Mouse (Mus musculus): ENCODE results near the gene Stac3. TPM values are rescaled to one million over a fixed set of nuclear protein-coding genes. Genes with fewer than 3 reads are reported as not detected.

The Stac3 gene
- polyA plus RNA-seq, 1 experiment from 2014 or later = 0.39 TPM

DNA sequence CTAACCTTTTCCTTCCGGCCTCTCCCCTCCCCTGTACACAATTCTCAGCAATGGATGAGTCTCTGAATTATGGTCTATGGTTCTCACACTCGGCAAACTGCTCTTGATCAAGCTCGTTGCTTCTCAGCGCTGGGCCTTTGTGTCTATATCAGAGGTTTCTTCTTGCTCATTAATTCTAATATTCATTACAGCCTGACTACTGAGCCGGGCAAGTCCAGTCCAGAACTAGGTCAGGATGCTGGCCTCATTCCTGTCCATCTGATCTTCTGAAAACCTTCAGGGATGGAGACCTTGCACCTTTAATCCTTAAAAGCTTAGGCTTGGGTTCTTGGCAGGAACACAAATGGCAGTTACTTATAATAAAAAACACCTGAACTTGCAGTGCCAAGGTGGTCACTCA is 2.0 kb upstream of the Stac3 start:
- ATAC-seq (ENCODE audit: low FRiP score, low TSS enrichment) = no peak

DNA sequence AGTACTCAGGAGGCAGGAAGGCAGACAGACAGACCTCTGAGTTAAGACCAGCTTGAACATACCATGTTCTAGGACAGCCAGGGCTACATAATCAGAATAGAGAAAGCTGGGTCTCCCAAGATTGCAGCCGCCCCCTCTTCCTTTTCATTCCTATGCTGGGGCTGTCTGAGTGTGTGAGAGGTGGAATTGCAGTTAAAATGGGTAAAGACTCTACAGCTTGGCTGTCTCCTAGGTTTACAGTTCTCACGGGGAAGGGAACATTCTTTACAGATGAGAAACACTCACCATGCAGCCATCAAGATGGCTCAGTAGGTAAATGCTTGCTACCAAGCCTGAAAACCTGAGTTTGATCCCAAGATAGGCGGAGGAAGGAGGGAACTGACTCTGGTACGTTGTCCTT is 1.4 kb upstream of the Stac3 start:
- H3K9me3 ChIP-seq (ENCODE audit: control insufficient read depth, low read length) = no peaks in the 10 kb centered on the region
- H3K27me3 ChIP-seq (ENCODE audit: control insufficient read depth, insufficient read depth, low read length) = no peaks in the 10 kb centered on the region
- ATAC-seq (ENCODE audit: low FRiP score, low TSS enrichment) = no peak
- H3K36me3 ChIP-seq (ENCODE audit: control insufficient read depth, insufficient read depth, low read length) = peaks cover 47% of the 10 kb centered on the region
- no peak overlapping the region for H3K4me2 ChIP-seq (replicated peaks; ENCODE audit: low read depth, low read length)
- 81% methylated on average over 4 of the region's 4 CpGs for WGBS
- no peak overlapping the region for H3K9ac ChIP-seq (ENCODE audit: low read depth, low read length)
- H3K4me3 ChIP-seq (ENCODE audit: low read length) = no peak overlapping the region
- H3K27ac ChIP-seq (ENCODE audit: low read depth, low read length) = no peak overlapping the region
- H3K4me1 ChIP-seq (ENCODE audit: control insufficient read depth, insufficient read depth, low read length) = no peaks in the 10 kb centered on the region

More for the DNA sequence above, 2.0 kb upstream of the Stac3 start:
- H3K27me3 ChIP-seq (ENCODE audit: control insufficient read depth, insufficient read depth, low read length) = no peaks in the 10 kb centered on the region
- WGBS = 35% methylated on average over 5 of the region's 5 CpGs
- H3K4me2 ChIP-seq (replicated peaks; ENCODE audit: low read depth, low read length) = no peak overlapping the region
- H3K36me3 ChIP-seq (ENCODE audit: control insufficient read depth, insufficient read depth, low read length) = peaks cover 52% of the 10 kb centered on the region
- H3K9me3 ChIP-seq (ENCODE audit: control insufficient read depth, low read length) = no peaks in the 10 kb centered on the region
- no peak overlapping the region for H3K9ac ChIP-seq (ENCODE audit: low read depth, low read length)
- H3K27ac ChIP-seq (ENCODE audit: low read depth, low read length) = no peak overlapping the region
- H3K4me1 ChIP-seq (ENCODE audit: control insufficient read depth, insufficient read depth, low read length) = no peaks in the 10 kb centered on the region
- no peak overlapping the region for H3K4me3 ChIP-seq (ENCODE audit: low read length)

DNA sequence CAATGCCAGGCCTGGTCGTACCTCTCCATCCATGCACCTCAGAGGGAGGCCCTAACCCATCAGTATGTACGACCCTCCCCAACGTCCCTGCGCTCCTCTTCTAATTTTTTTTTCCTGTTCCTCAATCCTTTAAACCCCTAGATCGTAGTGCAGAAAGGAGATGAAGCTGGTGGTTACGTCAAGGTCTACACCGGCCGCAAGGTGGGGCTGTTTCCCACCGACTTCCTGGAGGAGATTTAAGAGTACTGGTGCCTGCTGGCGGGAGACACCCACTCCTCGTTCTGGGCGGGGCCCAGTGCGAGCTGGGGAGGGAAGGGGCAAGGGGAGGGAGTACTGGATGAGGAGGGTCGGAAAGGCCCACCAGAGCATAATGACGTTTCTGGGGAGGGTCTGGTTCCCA is 6.8 kb downstream of the Stac3 start:
- peak overlapping the region; percentile 58 for H3K4me2 ChIP-seq (replicated peaks; ENCODE audit: low read depth, low read length)
- WGBS = 2% methylated on average over 15 of the region's 15 CpGs
- no peak overlapping the region for H3K27ac ChIP-seq (ENCODE audit: low read depth, low read length)
- peak; percentile 2; the same call in 1 of the 2 replicates for ATAC-seq (ENCODE audit: low FRiP score, low TSS enrichment)
- H3K4me3 ChIP-seq (ENCODE audit: low read length) = no peak overlapping the region; the same call in 1 of the 2 replicates
- H3K27me3 ChIP-seq (ENCODE audit: control insufficient read depth, insufficient read depth, low read length) = peaks cover 42% of the 10 kb centered on the region
- no peak overlapping the region for H3K9ac ChIP-seq (ENCODE audit: low read depth, low read length)
- no peaks in the 10 kb centered on the region; the same call in 1 of the 2 replicates for H3K36me3 ChIP-seq (ENCODE audit: control insufficient read depth, insufficient read depth, low read length)
- peaks cover 30% of the 10 kb centered on the region for H3K4me1 ChIP-seq (ENCODE audit: control insufficient read depth, insufficient read depth, low read length)
- H3K9me3 ChIP-seq (ENCODE audit: control insufficient read depth, low read length) = no peaks in the 10 kb centered on the region

DNA sequence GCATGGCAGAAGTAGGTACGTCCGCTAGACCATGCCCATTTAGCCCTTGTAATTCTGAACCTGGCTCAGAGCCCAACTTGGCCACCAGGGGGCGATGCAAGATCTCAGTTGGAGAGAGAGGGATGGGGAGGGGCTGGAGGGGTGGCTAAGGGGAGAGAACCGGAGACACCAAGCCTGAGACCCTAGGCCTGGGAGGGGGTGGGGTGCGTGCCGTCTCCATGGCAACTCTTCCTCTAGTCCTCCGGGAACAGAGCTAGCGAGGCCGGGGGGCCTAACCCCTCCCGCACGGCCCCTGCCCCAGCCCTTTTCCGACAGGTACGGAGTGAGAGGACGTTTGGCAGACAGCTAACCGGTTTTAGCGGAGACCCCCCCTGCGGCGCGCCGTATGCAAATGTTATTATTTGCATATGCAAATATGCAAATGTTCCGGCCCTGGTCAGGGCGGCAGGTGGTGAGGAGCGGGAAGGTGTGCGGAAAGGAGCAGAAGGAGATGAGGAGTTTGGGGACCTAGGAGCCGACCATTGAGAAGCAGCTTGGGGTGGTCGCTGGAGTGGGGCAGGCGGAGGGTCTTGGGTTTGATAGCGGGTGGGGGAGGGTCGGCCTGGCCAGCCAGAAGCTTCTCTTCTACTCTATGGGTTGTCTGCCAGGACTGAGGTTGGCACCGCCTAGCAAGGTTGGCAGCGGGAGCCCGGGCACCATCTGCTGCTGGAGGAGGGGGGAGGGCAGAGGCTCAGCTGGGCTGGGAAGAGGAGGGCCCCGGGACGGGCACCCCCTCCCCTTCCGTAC is 7.8 kb downstream of the Stac3 start:
- ATAC-seq (ENCODE audit: low FRiP score, low TSS enrichment) = peak; percentile 65
- no peak overlapping the region for H3K9ac ChIP-seq (ENCODE audit: low read depth, low read length)
- 2% methylated on average over 33 of the region's 35 CpGs for WGBS

DNA sequence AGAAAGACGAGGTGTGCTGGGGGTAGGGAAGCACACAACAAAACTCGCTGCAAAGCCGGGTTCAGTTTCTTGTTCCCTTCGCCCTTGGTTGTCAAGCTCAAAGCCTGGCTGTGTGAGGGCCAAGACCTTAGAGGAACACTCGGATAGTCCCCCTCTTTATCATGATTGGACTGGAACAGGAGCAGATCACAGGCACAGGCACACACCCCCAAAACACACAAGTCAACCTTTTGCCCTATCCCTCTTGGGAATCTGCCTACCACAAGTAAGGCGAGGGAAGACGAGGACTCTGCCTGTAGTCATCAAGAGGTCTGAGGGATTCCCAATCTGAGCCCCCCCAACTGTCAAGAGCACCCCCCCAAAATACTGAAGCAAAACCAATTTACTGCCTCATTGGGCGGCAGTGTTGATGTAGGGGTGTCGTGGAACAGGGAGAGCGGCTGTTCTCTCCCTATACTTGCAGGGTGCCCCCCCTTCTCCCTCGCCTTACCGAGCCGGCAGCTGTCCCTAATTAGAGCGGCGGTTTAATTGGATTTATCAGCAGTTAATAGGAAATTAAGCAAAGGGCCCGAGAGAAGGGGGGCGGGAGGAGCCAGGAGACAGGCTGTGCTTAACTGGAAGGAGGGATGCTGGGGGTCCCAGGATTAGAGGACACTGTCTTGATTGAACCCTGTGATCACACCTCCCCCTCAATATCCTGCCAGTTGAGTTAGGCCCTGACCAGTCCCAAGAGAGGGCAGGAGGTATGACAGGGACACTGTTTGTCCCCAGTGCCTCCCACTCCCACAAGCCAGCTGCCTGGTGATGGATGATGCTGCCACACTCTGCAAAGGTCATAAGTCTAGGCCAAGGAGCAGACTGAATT is 8.6 kb downstream of the Stac3 start:
- Histone ChIP-seq H3K27ac (ENCODE audit: low read depth, low read length) (no peak overlapping the region), H3K4me2 (replicated peaks; ENCODE audit: low read depth, low read length) (peak overlapping the region; percentile 58), H3K36me3 (ENCODE audit: control insufficient read depth, insufficient read depth, low read length) (no peaks in the 10 kb centered on the region), H3K9ac (ENCODE audit: low read depth, low read length) (no peak overlapping the region), H3K4me1 (ENCODE audit: control insufficient read depth, insufficient read depth, low read length) (peaks cover 38% of the 10 kb centered on the region), H3K4me3 (ENCODE audit: low read length) (peak overlapping the region; percentile 38), H3K9me3 (ENCODE audit: control insufficient read depth, low read length) (no peaks in the 10 kb centered on the region), H3K27me3 (ENCODE audit: control insufficient read depth, insufficient read depth, low read length) (peaks cover 61% of the 10 kb centered on the region)
- WGBS = 5% methylated on average over 17 of the region's 17 CpGs
- no peak for ATAC-seq (ENCODE audit: low FRiP score, low TSS enrichment)

More for the DNA sequence above, 7.8 kb downstream of the Stac3 start:
- Histone ChIP-seq H3K9me3 (ENCODE audit: control insufficient read depth, low read length) (no peaks in the 10 kb centered on the region), H3K27ac (ENCODE audit: low read depth, low read length) (no peak overlapping the region), H3K4me3 (ENCODE audit: low read length) (peak overlapping the region; percentile 38), H3K36me3 (ENCODE audit: control insufficient read depth, insufficient read depth, low read length) (no peaks in the 10 kb centered on the region; the same call in 1 of the 2 replicates), H3K4me1 (ENCODE audit: control insufficient read depth, insufficient read depth, low read length) (peaks cover 38% of the 10 kb centered on the region), H3K27me3 (ENCODE audit: control insufficient read depth, insufficient read depth, low read length) (peaks cover 52% of the 10 kb centered on the region), H3K4me2 (replicated peaks; ENCODE audit: low read depth, low read length) (peak overlapping the region; percentile 58)

DNA sequence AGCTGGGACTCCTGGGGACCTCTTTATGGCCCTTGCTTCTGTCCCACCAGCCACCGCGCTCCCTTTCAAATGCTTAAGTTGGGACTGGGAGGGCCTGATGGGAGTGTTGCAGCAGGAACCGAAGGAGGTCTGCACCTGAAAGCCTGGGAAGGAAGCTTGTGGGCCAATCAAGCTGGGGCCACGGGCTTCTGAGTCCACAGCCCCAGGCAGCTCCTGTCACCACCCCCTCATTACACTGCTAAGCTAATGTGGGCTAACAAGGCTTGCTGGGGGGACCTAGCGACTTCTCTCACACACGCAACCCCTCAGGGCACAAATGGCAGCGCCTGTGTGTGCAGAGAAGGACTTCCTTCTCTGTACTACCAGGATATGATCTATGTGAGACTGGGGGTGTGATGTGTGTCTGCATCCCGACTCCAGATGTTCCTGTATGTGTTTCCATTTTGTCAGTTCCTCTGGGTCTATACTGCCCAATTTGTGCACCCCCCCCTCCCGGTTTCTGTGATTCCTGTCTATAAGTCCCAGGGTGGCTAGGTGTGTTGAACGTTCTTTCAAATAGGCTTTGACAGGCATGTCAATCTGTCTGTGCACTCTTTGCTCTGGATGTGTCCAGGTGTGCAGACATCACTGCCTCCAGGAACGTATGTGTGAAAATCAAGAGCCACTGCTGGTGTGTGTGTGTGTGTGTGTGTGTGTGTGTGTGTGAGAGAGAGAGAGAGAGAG is 9.6 kb downstream of the Stac3 start:
- Histone ChIP-seq H3K27ac (ENCODE audit: low read depth, low read length) (no peak overlapping the region), H3K4me2 (replicated peaks; ENCODE audit: low read depth, low read length) (peak overlapping the region; percentile 83), H3K9ac (ENCODE audit: low read depth, low read length) (no peak overlapping the region), H3K4me1 (ENCODE audit: control insufficient read depth, insufficient read depth, low read length) (peaks cover 42% of the 10 kb centered on the region), H3K9me3 (ENCODE audit: control insufficient read depth, low read length) (no peaks in the 10 kb centered on the region), H3K36me3 (ENCODE audit: control insufficient read depth, insufficient read depth, low read length) (no peaks in the 10 kb centered on the region), H3K4me3 (ENCODE audit: low read length) (peak overlapping the region; percentile 44; the same call in 1 of the 2 replicates), H3K27me3 (ENCODE audit: control insufficient read depth, insufficient read depth, low read length) (peaks cover 70% of the 10 kb centered on the region)
- 3% methylated on average over 11 of the region's 11 CpGs for WGBS
- no peak for ATAC-seq (ENCODE audit: low FRiP score, low TSS enrichment)

DNA sequence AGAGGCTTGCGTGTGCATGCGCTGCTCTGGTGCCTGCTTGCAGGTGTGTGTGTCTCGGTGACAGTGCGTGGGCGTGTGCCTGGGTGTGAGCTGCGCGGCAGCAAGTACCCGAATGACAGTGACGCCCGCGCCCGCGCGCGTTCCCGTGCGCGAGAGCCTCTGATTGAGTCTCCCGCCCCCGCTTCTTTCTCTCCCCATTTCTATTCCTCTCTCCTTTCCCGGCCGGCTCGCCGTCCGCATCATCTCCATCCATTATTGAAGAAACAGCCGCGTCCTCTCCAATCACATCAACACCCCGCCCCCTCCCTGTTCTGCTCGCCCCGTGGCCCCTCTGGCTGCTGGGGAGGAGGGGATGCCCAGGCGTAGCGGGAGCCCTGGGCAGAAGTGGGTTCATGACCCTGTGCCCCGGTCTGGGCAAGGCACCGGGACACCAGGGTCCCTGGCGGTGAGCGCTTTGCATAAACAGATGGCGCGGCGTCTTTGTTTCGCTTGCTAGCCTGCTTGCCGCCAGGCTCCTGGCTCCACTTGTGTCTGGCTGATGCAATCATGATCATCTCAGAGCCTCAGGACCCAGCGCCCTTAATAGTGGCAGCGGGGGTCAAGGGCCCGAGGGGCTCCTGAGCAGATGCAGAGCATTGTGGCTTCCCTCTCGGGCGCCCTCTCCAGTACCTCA is 10.3 kb downstream of the Stac3 start:
- Histone ChIP-seq H3K27ac (ENCODE audit: low read depth, low read length) (no peak overlapping the region), H3K36me3 (ENCODE audit: control insufficient read depth, insufficient read depth, low read length) (no peaks in the 10 kb centered on the region), H3K9ac (ENCODE audit: low read depth, low read length) (peak overlapping the region; percentile 35; the same call in 1 of the 2 replicates), H3K4me1 (ENCODE audit: control insufficient read depth, insufficient read depth, low read length) (peaks cover 49% of the 10 kb centered on the region), H3K4me2 (replicated peaks; ENCODE audit: low read depth, low read length) (peak overlapping the region; percentile 83), H3K27me3 (ENCODE audit: control insufficient read depth, insufficient read depth, low read length) (peaks cover 71% of the 10 kb centered on the region), H3K4me3 (ENCODE audit: low read length) (peak overlapping the region; percentile 44), H3K9me3 (ENCODE audit: control insufficient read depth, low read length) (no peaks in the 10 kb centered on the region)
- no peak for ATAC-seq (ENCODE audit: low FRiP score, low TSS enrichment)
- WGBS = 0% methylated on average over 43 of the region's 46 CpGs

DNA sequence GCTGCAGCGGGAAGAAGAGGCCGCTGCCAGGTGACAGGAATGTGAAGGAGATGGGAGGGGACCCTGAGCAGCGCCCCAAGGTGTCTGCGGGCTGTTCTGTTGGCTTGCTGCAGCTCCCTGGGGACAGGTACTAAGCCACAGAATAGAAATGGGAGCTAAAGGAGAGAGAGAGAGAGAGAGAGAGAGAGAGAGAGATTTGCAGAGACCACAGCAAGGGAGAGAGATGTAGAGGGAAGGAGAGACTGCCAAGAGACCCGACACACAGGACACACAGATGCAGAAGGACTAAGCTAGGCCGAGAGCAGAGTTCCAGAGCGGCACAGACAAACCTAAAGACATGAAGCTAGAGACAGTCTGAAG is 10.8 kb downstream of the Stac3 start:
- H3K9ac ChIP-seq (ENCODE audit: low read depth, low read length) = peak overlapping the region; percentile 35; the same call in 1 of the 2 replicates

More for the DNA sequence above, 10.8 kb downstream of the Stac3 start:
- Histone ChIP-seq H3K4me3 (ENCODE audit: low read length) (peak overlapping the region; percentile 44), H3K4me1 (ENCODE audit: control insufficient read depth, insufficient read depth, low read length) (peaks cover 54% of the 10 kb centered on the region), H3K9me3 (ENCODE audit: control insufficient read depth, low read length) (no peaks in the 10 kb centered on the region), H3K4me2 (replicated peaks; ENCODE audit: low read depth, low read length) (peak overlapping the region; percentile 83), H3K36me3 (ENCODE audit: control insufficient read depth, insufficient read depth, low read length) (no peaks in the 10 kb centered on the region; the same call in 1 of the 2 replicates), H3K27ac (ENCODE audit: low read depth, low read length) (no peak overlapping the region), H3K27me3 (ENCODE audit: control insufficient read depth, insufficient read depth, low read length) (peaks cover 76% of the 10 kb centered on the region)
- ATAC-seq (ENCODE audit: low FRiP score, low TSS enrichment) = no peak
- 5% methylated on average over 7 of the region's 7 CpGs for WGBS
